Mouse (Mus musculus) thymus, postnatal 0 days (tissue): ENCODE measurements around the gene Cxcl2. TPM values are rescaled to one million over a fixed set of nuclear protein-coding genes. Genes with fewer than 3 reads are reported as not detected.

ENCODE experiments used
- polyA plus RNA-seq: library from polyadenylated mRNA; unstranded; fragments of >200 nt; fragmentation: Nextera tagmentation; extraction: Ambion mirVana; gene quantifications from 2 replicates; pipeline ENCODE4 v1.2.1, GENCODE M21; 2015

Cxcl2 gene
- polyA plus RNA-seq, 1 experiment from 2014 or later: 0.98 TPM

Other genes starting within 250 kb of the Cxcl2 start
- 0.66 and 0.67 TPM in 2 replicates for gene Cxcl5, start 144.5 kb upstream of the Cxcl2 start, polyA plus RNA-seq
- 1.3 and 3.5 TPM in 2 replicates for gene Ppbp, start 135.4 kb upstream of the Cxcl2 start, polyA plus RNA-seq
- 84.2 and 88.9 TPM in 2 replicates for gene Pf4, start 131.4 kb upstream of the Cxcl2 start, polyA plus RNA-seq
- gene Cxcl3, start 117.8 kb upstream of the Cxcl2 start, polyA plus RNA-seq: 0.94 and 1.3 TPM in 2 replicates
- gene Cxcl15, start 109.3 kb upstream of the Cxcl2 start, polyA plus RNA-seq: 0.12 and 0.22 TPM in 2 replicates
- 1.6 and 2.1 TPM in 2 replicates for gene Cxcl1, start 12.6 kb upstream of the Cxcl2 start, polyA plus RNA-seq
- 27.5 and 27.7 TPM in 2 replicates for gene Mthfd2l, start 27.2 kb downstream of the Cxcl2 start, polyA plus RNA-seq
- gene Epgn, start 123.6 kb downstream of the Cxcl2 start, polyA plus RNA-seq: 0.25 and 0.36 TPM in 2 replicates
- gene Ereg, start 170.8 kb downstream of the Cxcl2 start, polyA plus RNA-seq: 0.05 and 0.06 TPM in 2 replicates
- 0.62 TPM in 2 replicates for gene Areg, start 235.7 kb downstream of the Cxcl2 start, polyA plus RNA-seq